Mouse (Mus musculus): ENCODE measurements at regions not wholly inside any gene's neighbourhood (a gene's known extent, or its start where the extent isn't known, plus 50 kb on each side); places are given as distances from the start of the nearest gene placed in this dataset.

DNA sequence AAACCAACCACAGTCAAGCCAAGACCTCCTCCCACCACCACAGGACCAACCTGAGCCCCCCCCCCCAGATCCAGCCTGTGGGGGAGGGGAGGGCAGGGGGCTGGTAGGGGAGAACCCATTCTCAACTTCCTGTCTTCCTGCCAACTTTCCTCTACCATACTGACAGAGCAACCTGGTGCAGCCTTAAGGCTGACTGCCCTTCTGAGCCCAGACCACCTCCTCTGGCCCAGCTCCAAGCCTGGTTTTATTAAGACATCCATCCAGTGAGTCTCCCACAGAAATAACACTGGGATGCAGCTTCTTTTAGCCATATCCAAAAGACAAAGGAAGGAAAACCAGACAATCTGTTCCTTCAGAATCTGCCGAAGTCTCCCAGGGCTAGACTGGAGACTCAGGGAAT is 342.8 kb downstream of the Gm9195 start:
- H3K4me1 ChIP-seq (ENCODE audit: control insufficient read depth, insufficient read depth, low read length): no peaks in the 10 kb centered on the region
- no peak overlapping the region for H3K4me3 ChIP-seq (ENCODE audit: low read depth, low read length)
- no peak overlapping the region for H3K9ac ChIP-seq (ENCODE audit: low read length)
- 94% methylated on average over 1 of the region's 1 CpGs for WGBS
- H3K4me2 ChIP-seq (ENCODE audit: low read depth): no peak overlapping the region
- ATAC-seq (ENCODE audit: insufficient read depth, low FRiP score, low TSS enrichment): no peak
- H3K36me3 ChIP-seq (ENCODE audit: control insufficient read depth, insufficient read depth, low read length): no peaks in the 10 kb centered on the region
- no peaks in the 10 kb centered on the region for H3K9me3 ChIP-seq (ENCODE audit: control insufficient read depth, low read length)
- no peak for DNase-seq (ENCODE audit: low spot score)
- no peaks in the 10 kb centered on the region for H3K27me3 ChIP-seq (ENCODE audit: control insufficient read depth, insufficient read depth, low read length)
- no peak overlapping the region for H3K27ac ChIP-seq (ENCODE audit: low read depth, low read length)

GRCm38 (mm10) chr14:72146381-72146780 is 345.3 kb downstream of the Gm9195 start:
- Histone ChIP-seq H3K4me2 (ENCODE audit: low read depth) (no peak overlapping the region), H3K27ac (ENCODE audit: low read depth, low read length) (no peak overlapping the region), H3K9ac (ENCODE audit: low read length) (no peak overlapping the region), H3K4me1 (ENCODE audit: control insufficient read depth, insufficient read depth, low read length) (no peaks in the 10 kb centered on the region), H3K9me3 (ENCODE audit: control insufficient read depth, low read length) (no peaks in the 10 kb centered on the region), H3K27me3 (ENCODE audit: control insufficient read depth, insufficient read depth, low read length) (no peaks in the 10 kb centered on the region), H3K36me3 (ENCODE audit: control insufficient read depth, insufficient read depth, low read length) (no peaks in the 10 kb centered on the region), H3K4me3 (ENCODE audit: low read depth, low read length) (no peak overlapping the region)
- DNase-seq (ENCODE audit: low spot score): no peak
- WGBS: 54% methylated on average over 2 of the region's 2 CpGs
- no peak for ATAC-seq (ENCODE audit: insufficient read depth, low FRiP score, low TSS enrichment)

GRCm38 (mm10) chr14:72142883-72143487 is 348.7 kb downstream of the Gm9195 start:
- Histone ChIP-seq H3K27ac (ENCODE audit: low read depth, low read length) (no peak overlapping the region), H3K9ac (ENCODE audit: low read length) (no peak overlapping the region), H3K4me3 (ENCODE audit: low read depth, low read length) (no peak overlapping the region), H3K36me3 (ENCODE audit: control insufficient read depth, insufficient read depth, low read length) (no peaks in the 10 kb centered on the region), H3K9me3 (ENCODE audit: control insufficient read depth, low read length) (no peaks in the 10 kb centered on the region), H3K27me3 (ENCODE audit: control insufficient read depth, insufficient read depth, low read length) (no peaks in the 10 kb centered on the region), H3K4me2 (ENCODE audit: low read depth) (no peak overlapping the region), H3K4me1 (ENCODE audit: control insufficient read depth, insufficient read depth, low read length) (no peaks in the 10 kb centered on the region)
- WGBS: 11% methylated on average over 6 of the region's 6 CpGs
- ATAC-seq (ENCODE audit: insufficient read depth, low FRiP score, low TSS enrichment) (no peak), DNase-seq (ENCODE audit: low spot score) (no peak)

DNA sequence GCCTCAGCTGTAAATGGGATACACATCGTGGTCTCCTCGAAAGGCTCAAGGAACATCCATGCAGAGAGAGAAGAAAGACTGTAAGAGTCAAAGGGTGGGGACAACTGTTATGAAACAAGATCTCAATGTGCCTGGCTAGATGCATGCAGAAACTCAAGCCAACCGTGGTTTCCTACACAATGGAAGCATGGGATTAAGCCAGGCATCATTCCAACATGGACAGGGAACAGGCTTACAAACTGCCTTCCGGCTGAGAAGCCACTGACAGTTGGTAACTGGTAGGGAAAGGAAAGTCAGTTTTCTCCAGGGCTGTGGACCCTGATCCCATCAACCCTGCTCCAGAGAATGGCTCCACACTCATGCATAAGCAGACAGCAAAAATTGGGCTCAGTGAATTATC is 350.5 kb downstream of the Gm9195 start:
- Histone ChIP-seq H3K27me3 (ENCODE audit: control insufficient read depth, insufficient read depth, low read length) (no peaks in the 10 kb centered on the region), H3K4me1 (ENCODE audit: control insufficient read depth, insufficient read depth, low read length) (no peaks in the 10 kb centered on the region), H3K9ac (ENCODE audit: low read length) (no peak overlapping the region), H3K9me3 (ENCODE audit: control insufficient read depth, low read length) (no peaks in the 10 kb centered on the region), H3K4me2 (ENCODE audit: low read depth) (no peak overlapping the region), H3K36me3 (ENCODE audit: control insufficient read depth, insufficient read depth, low read length) (no peaks in the 10 kb centered on the region), H3K4me3 (ENCODE audit: low read depth, low read length) (no peak overlapping the region), H3K27ac (ENCODE audit: low read depth, low read length) (no peak overlapping the region)
- WGBS: 79% methylated on average over 4 of the region's 4 CpGs
- no peak for DNase-seq (ENCODE audit: low spot score)
- no peak for ATAC-seq (ENCODE audit: insufficient read depth, low FRiP score, low TSS enrichment)

GRCm38 (mm10) chr14:72130149-72130548 is 361.5 kb downstream of the Gm9195 start:
- Histone ChIP-seq H3K9ac (ENCODE audit: low read length) (no peak overlapping the region), H3K4me1 (ENCODE audit: control insufficient read depth, insufficient read depth, low read length) (no peaks in the 10 kb centered on the region), H3K27ac (ENCODE audit: low read depth, low read length) (no peak overlapping the region), H3K4me2 (ENCODE audit: low read depth) (no peak overlapping the region), H3K27me3 (ENCODE audit: control insufficient read depth, insufficient read depth, low read length) (no peaks in the 10 kb centered on the region), H3K9me3 (ENCODE audit: control insufficient read depth, low read length) (no peaks in the 10 kb centered on the region), H3K36me3 (ENCODE audit: control insufficient read depth, insufficient read depth, low read length) (no peaks in the 10 kb centered on the region), H3K4me3 (ENCODE audit: low read depth, low read length) (no peak overlapping the region)
- ATAC-seq (ENCODE audit: insufficient read depth, low FRiP score, low TSS enrichment) (no peak), DNase-seq (ENCODE audit: low spot score) (no peak)
- WGBS: 63% methylated on average over 4 of the region's 4 CpGs

- H3K36me3 ChIP-seq (ENCODE audit: control insufficient read depth, insufficient read depth, low read length): no peaks in the 10 kb centered on the region
- no peak overlapping the region for H3K4me3 ChIP-seq (ENCODE audit: low read depth, low read length)
- H3K4me1 ChIP-seq (ENCODE audit: control insufficient read depth, insufficient read depth, low read length): 0 out of 2 replicates have a peak, but pooled peaks cover 4% of the 10 kb centered on the region
- H3K9ac ChIP-seq (ENCODE audit: low read length): no peak overlapping the region
- no peak for DNase-seq (ENCODE audit: low spot score)
- no peak for ATAC-seq (ENCODE audit: insufficient read depth, low FRiP score, low TSS enrichment)
- no peaks in the 10 kb centered on the region for H3K27me3 ChIP-seq (ENCODE audit: control insufficient read depth, insufficient read depth, low read length)
- H3K4me2 ChIP-seq (ENCODE audit: low read depth): no peak overlapping the region
- H3K9me3 ChIP-seq (ENCODE audit: control insufficient read depth, low read length): no peaks in the 10 kb centered on the region
- WGBS: 82% methylated on average over 4 of the region's 4 CpGs
- no peak overlapping the region for H3K27ac ChIP-seq (ENCODE audit: low read depth, low read length)
Observed at GRCm38 (mm10) chr14:72121786-72122185, 369.9 kb downstream of the Gm9195 start.

GRCm38 (mm10) chr14:72121006-72121405 is 370.6 kb downstream of the Gm9195 start:
- no peak overlapping the region for H3K4me3 ChIP-seq (ENCODE audit: low read depth, low read length)
- DNase-seq (ENCODE audit: low spot score) (no peak), ATAC-seq (ENCODE audit: insufficient read depth, low FRiP score, low TSS enrichment) (no peak)
- H3K4me2 ChIP-seq (ENCODE audit: low read depth): no peak overlapping the region
- H3K4me1 ChIP-seq (ENCODE audit: control insufficient read depth, insufficient read depth, low read length): 0 out of 2 replicates have a peak, but pooled peaks cover 4% of the 10 kb centered on the region
- H3K36me3 ChIP-seq (ENCODE audit: control insufficient read depth, insufficient read depth, low read length): no peaks in the 10 kb centered on the region
- no peak overlapping the region for H3K9ac ChIP-seq (ENCODE audit: low read length)
- WGBS: 0% methylated on average over 1 of the region's 1 CpGs
- no peaks in the 10 kb centered on the region for H3K9me3 ChIP-seq (ENCODE audit: control insufficient read depth, low read length)
- no peaks in the 10 kb centered on the region for H3K27me3 ChIP-seq (ENCODE audit: control insufficient read depth, insufficient read depth, low read length)
- no peak overlapping the region for H3K27ac ChIP-seq (ENCODE audit: low read depth, low read length)

GRCm38 (mm10) chr14:72116842-72117241 is 374.8 kb downstream of the Gm9195 start:
- 83% methylated on average over 4 of the region's 4 CpGs for WGBS
- Histone ChIP-seq H3K27ac (ENCODE audit: low read depth, low read length) (no peak overlapping the region), H3K27me3 (ENCODE audit: control insufficient read depth, insufficient read depth, low read length) (no peaks in the 10 kb centered on the region), H3K36me3 (ENCODE audit: control insufficient read depth, insufficient read depth, low read length) (no peaks in the 10 kb centered on the region), H3K9ac (ENCODE audit: low read length) (no peak overlapping the region), H3K4me2 (ENCODE audit: low read depth) (no peak overlapping the region), H3K4me3 (ENCODE audit: low read depth, low read length) (no peak overlapping the region), H3K9me3 (ENCODE audit: control insufficient read depth, low read length) (no peaks in the 10 kb centered on the region), H3K4me1 (ENCODE audit: control insufficient read depth, insufficient read depth, low read length) (0 out of 2 replicates have a peak, but pooled peaks cover 4% of the 10 kb centered on the region)
- ATAC-seq (ENCODE audit: insufficient read depth, low FRiP score, low TSS enrichment) (no peak), DNase-seq (ENCODE audit: low spot score) (no peak)

- no peak overlapping the region for H3K27ac ChIP-seq (ENCODE audit: low read depth, low read length)
- no peak overlapping the region for H3K9ac ChIP-seq (ENCODE audit: low read length)
- no peak overlapping the region for H3K4me2 ChIP-seq (ENCODE audit: low read depth)
- H3K4me3 ChIP-seq (ENCODE audit: low read depth, low read length): no peak overlapping the region
- H3K36me3 ChIP-seq (ENCODE audit: control insufficient read depth, insufficient read depth, low read length): no peaks in the 10 kb centered on the region
- WGBS: 91% methylated on average over 8 of the region's 8 CpGs
- DNase-seq (ENCODE audit: low spot score): no peak
- no peaks in the 10 kb centered on the region for H3K27me3 ChIP-seq (ENCODE audit: control insufficient read depth, insufficient read depth, low read length)
- no peak for ATAC-seq (ENCODE audit: insufficient read depth, low FRiP score, low TSS enrichment)
- H3K9me3 ChIP-seq (ENCODE audit: control insufficient read depth, low read length): no peaks in the 10 kb centered on the region
- H3K4me1 ChIP-seq (ENCODE audit: control insufficient read depth, insufficient read depth, low read length): no peaks in the 10 kb centered on the region
Observed at GRCm38 (mm10) chr14:72113377-72113993, 378.2 kb downstream of the Gm9195 start.

Data from neural tube, embryonic 11.5 days (tissue).